Mouse (Mus musculus) right cerebral cortex, adult 2 months (tissue): ENCODE measurements at regions not wholly inside any gene's neighbourhood (a gene's known extent, or its start where the extent isn't known, plus 50 kb on each side); places are given as distances from the start of the nearest gene placed in this dataset.

Experiments
- DNase-seq, 2 experiments: peaks; one replicate each; pipeline ENCODE4 v3.0.0; 2021 to 2022; ENCODE audit warnings: low spot score in 2 of 2

GRCm38 (mm10) chr16:69646156-69646555 is 217.4 kb downstream of the Speer2 start:
- no peak for DNase-seq

GRCm38 (mm10) chr16:69607736-69608135 is 255.8 kb downstream of the Speer2 start:
- DNase-seq = no peak

GRCm38 (mm10) chr16:69600978-69601377 is 262.6 kb downstream of the Speer2 start:
- DNase-seq = no peak

- peak in 1 of 2 experiments; percentile 3 for DNase-seq
These were observed 286.3 kb downstream of the Speer2 start for GRCm38 (mm10) chr16:69577205-69577604.

- no peak for DNase-seq
These were observed 295.4 kb downstream of the Speer2 start for GRCm38 (mm10) chr16:69568189-69568588.

- DNase-seq = no peak
These were observed 295.9 kb downstream of the Speer2 start for GRCm38 (mm10) chr16:69567420-69568179.
